Mouse (Mus musculus) embryonic facial prominence, embryonic 15.5 days (tissue): Measurements from ENCODE around the gene Lrmda. TPM values are rescaled to one million over a fixed set of nuclear protein-coding genes. Genes with fewer than 3 reads are reported as not detected.
A peak's percentile ranks its signal among the peaks of the same experiment; 100 is the strongest.

Experiments
- ATAC-seq: fragments of 200-750 bp; cut with Nextera tagmentation; 2 replicates; pipeline ENCODE4 v1.8.0; 2017; ENCODE audit warnings: low read depth, moderate TSS enrichment; ENCODE audit not compliant: insufficient number of reproducible peaks, low FRiP score, low TSS enrichment
- H3K27ac ChIP-seq: fragments of 300-500 bp; sonication (generic); replicated peaks from 2 replicates; pipeline ENCODE4 v1.5.1; 2015; ENCODE audit warnings: mild to moderate bottlenecking, inconsistent platforms
- H3K27me3 ChIP-seq: fragments of 300-500 bp; sonication (generic); 2 replicates; pipeline ENCODE4 v1.6.1; 2015; ENCODE audit warnings: inconsistent platforms
- H3K36me3 ChIP-seq: fragments of 300-500 bp; sonication (generic); 2 replicates; pipeline ENCODE4 v1.6.1; 2015; ENCODE audit warnings: mild to moderate bottlenecking, inconsistent platforms
- H3K4me1 ChIP-seq: fragments of 300-500 bp; sonication (generic); 2 replicates; pipeline ENCODE4 v1.6.1; 2015; ENCODE audit warnings: inconsistent platforms
- H3K4me2 ChIP-seq: fragments of 300-500 bp; sonication (generic); replicated peaks from 2 replicates; pipeline ENCODE4 v1.6.1; 2015; ENCODE audit warnings: mild to moderate bottlenecking, inconsistent platforms
- H3K4me3 ChIP-seq: fragments of 300-500 bp; sonication (generic); replicated peaks from 2 replicates; pipeline ENCODE4 v1.5.1; 2015; ENCODE audit warnings: mild to moderate bottlenecking, inconsistent platforms
- H3K9ac ChIP-seq: fragments of 300-500 bp; sonication (generic); 2 replicates; pipeline ENCODE4 v1.6.1; 2015; ENCODE audit warnings: inconsistent platforms
- H3K9me3 ChIP-seq: fragments of 300-500 bp; sonication (generic); replicated peaks from 2 replicates; pipeline ENCODE4 v1.6.1; 2016; ENCODE audit warnings: inconsistent platforms
- WGBS: fragments of 180-500 bp; shearing (Covaris S2); methylation state at CpG from one replicate; pipeline ENCODE4 v1.1.7; 2015; 5-methylcytosine and 5-hydroxymethylcytosine counted together
- polyA plus RNA-seq: library from polyadenylated mRNA; unstranded; fragments of >200 nt; fragmentation: Nextera tagmentation; extraction: Ambion mirVana; gene quantifications from 2 replicates; pipeline ENCODE4 v1.2.1, GENCODE M21; 2015

The Lrmda gene
- polyA plus RNA-seq, 1 experiment from 2014 or later, result 0.64 TPM

DNA sequence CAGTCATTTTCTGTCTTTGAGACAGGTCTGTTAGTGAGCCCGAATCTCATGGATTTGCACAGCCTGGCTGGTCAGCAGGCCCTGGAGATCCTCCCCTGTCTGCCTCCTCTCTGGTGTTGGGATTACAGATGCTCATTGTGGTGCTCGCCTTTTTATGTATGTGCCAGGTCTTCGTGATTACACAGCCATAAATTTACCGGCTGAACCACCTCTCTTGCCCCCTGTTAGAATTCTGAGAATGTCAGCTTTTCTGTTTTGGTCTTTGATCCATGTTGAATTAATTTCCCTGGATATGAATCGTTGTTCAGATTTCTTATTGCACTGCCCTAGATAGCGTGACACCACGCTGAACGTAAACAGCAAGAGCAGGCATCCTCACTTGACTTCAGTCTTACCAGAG lies 325.7 kb downstream of the Lrmda start:
- Histone ChIP-seq H3K4me1 (no peaks in the 10 kb centered on the region), H3K27me3 (no peaks in the 10 kb centered on the region), H3K27ac (no peak overlapping the region), H3K36me3 (no peaks in the 10 kb centered on the region), H3K9me3 (no peaks in the 10 kb centered on the region), H3K4me2 (no peak overlapping the region), H3K4me3 (no peak overlapping the region), H3K9ac (no peak overlapping the region)
- 60% methylated on average over 8 of the region's 8 CpGs for WGBS
- ATAC-seq, result no peak

DNA sequence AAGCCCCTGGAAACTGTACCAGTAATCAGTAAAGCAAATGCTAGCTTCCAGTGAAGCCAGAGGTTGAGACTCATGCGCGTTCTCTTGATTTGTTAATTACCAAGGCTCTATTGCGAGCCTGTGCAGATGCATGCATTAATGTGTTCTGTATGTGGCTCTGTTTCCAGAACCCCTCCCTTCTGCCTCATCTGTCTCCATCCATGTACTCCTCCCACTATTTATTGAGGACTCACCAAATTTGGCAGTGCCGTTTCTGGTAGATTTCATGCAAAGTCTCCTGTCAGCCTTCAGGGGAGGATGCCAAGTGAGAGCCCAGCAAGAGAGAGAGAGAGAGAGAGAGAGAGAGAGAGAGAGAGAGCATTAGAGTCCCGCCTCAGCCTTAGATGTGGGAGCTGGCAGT lies 334.1 kb downstream of the Lrmda start:
- Histone ChIP-seq H3K4me1 (peaks cover 16% of the 10 kb centered on the region; the same call in 1 of the 2 replicates), H3K27me3 (no peaks in the 10 kb centered on the region), H3K9me3 (no peaks in the 10 kb centered on the region), H3K36me3 (no peaks in the 10 kb centered on the region), H3K9ac (no peak overlapping the region), H3K27ac (no peak overlapping the region), H3K4me3 (no peak overlapping the region), H3K4me2 (no peak overlapping the region)
- 48% methylated on average over 5 of the region's 5 CpGs for WGBS
- no peak for ATAC-seq

GRCm38 (mm10) chr14:22354769-22355574 lies 335.5 kb downstream of the Lrmda start:
- Histone ChIP-seq H3K9me3 (no peaks in the 10 kb centered on the region), H3K27me3 (no peaks in the 10 kb centered on the region), H3K4me1 (peaks cover 16% of the 10 kb centered on the region; the same call in 1 of the 2 replicates), H3K4me3 (no peak overlapping the region), H3K9ac (no peak overlapping the region), H3K36me3 (no peaks in the 10 kb centered on the region), H3K27ac (no peak overlapping the region), H3K4me2 (no peak overlapping the region)
- 69% methylated on average over 15 of the region's 15 CpGs for WGBS
- no peak for ATAC-seq

GRCm38 (mm10) chr14:22357991-22358503 lies 338.5 kb downstream of the Lrmda start:
- no peak overlapping the region for H3K27ac ChIP-seq
- no peak overlapping the region for H3K4me2 ChIP-seq
- ATAC-seq, result no peak
- H3K9ac ChIP-seq, result no peak overlapping the region
- no peaks in the 10 kb centered on the region for H3K27me3 ChIP-seq
- H3K9me3 ChIP-seq, result no peaks in the 10 kb centered on the region
- no peak overlapping the region for H3K4me3 ChIP-seq
- WGBS, result 41% methylated on average over 9 of the region's 9 CpGs
- H3K36me3 ChIP-seq, result no peaks in the 10 kb centered on the region
- peaks cover 16% of the 10 kb centered on the region; the same call in 1 of the 2 replicates for H3K4me1 ChIP-seq

GRCm38 (mm10) chr14:22364010-22364748 lies 344.7 kb downstream of the Lrmda start:
- Histone ChIP-seq H3K4me3 (no peak overlapping the region), H3K27me3 (no peaks in the 10 kb centered on the region), H3K4me2 (no peak overlapping the region; the same call in 1 of the 2 replicates), H3K36me3 (no peaks in the 10 kb centered on the region), H3K9me3 (no peaks in the 10 kb centered on the region), H3K9ac (no peak overlapping the region), H3K27ac (peak overlapping the region; percentile 76; the same call in 1 of the 2 replicates), H3K4me1 (peaks cover 9% of the 10 kb centered on the region; the same call in 1 of the 2 replicates)
- peak; percentile 75 for ATAC-seq
- WGBS, result 36% methylated on average over 6 of the region's 6 CpGs

- H3K9me3 ChIP-seq, result no peaks in the 10 kb centered on the region
- H3K4me2 ChIP-seq, result no peak overlapping the region; the same call in 1 of the 2 replicates
- H3K4me1 ChIP-seq, result peaks cover 9% of the 10 kb centered on the region; the same call in 1 of the 2 replicates
- H3K27me3 ChIP-seq, result no peaks in the 10 kb centered on the region
- H3K27ac ChIP-seq, result peak overlapping the region; percentile 76
- ATAC-seq, result no peak
- no peak overlapping the region for H3K4me3 ChIP-seq
- no peaks in the 10 kb centered on the region for H3K36me3 ChIP-seq
- H3K9ac ChIP-seq, result no peak overlapping the region
- 44% methylated on average over 6 of the region's 6 CpGs for WGBS
Observed at GRCm38 (mm10) chr14:22364771-22365355, 345.4 kb downstream of the Lrmda start.

GRCm38 (mm10) chr14:22367615-22368014 lies 348.1 kb downstream of the Lrmda start:
- no peak overlapping the region for H3K9ac ChIP-seq
- 65% methylated on average over 4 of the region's 4 CpGs for WGBS
- no peaks in the 10 kb centered on the region for H3K9me3 ChIP-seq
- no peak overlapping the region for H3K4me3 ChIP-seq
- ATAC-seq, result no peak
- H3K36me3 ChIP-seq, result no peaks in the 10 kb centered on the region
- 0 out of 2 replicates have a peak overlapping the region, but pooled peaks have one; percentile 18 for H3K27ac ChIP-seq
- H3K4me2 ChIP-seq, result no peak overlapping the region
- H3K4me1 ChIP-seq, result peaks cover 13% of the 10 kb centered on the region
- H3K27me3 ChIP-seq, result no peaks in the 10 kb centered on the region

DNA sequence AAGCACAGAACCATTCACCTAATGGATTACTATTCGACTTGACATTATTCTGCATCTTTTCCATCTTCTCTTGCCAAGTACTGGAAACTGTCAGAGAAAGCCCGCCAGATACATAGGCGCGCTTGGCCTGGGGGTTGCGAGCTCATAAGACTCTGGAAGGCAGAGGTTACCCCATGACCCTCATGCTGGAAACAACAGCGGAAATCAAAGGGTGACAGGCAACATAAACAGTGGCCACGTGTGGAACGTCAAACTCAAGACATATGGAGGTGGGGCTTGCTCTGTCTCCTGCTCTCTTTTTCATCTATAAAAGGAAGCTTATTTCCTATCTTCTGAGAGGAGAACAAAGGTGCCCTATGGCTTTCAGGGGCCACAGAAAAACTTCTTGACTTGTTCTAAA lies 351.6 kb downstream of the Lrmda start:
- no peak for ATAC-seq
- peaks cover 11% of the 10 kb centered on the region; the same call in 1 of the 2 replicates for H3K4me1 ChIP-seq

DNA sequence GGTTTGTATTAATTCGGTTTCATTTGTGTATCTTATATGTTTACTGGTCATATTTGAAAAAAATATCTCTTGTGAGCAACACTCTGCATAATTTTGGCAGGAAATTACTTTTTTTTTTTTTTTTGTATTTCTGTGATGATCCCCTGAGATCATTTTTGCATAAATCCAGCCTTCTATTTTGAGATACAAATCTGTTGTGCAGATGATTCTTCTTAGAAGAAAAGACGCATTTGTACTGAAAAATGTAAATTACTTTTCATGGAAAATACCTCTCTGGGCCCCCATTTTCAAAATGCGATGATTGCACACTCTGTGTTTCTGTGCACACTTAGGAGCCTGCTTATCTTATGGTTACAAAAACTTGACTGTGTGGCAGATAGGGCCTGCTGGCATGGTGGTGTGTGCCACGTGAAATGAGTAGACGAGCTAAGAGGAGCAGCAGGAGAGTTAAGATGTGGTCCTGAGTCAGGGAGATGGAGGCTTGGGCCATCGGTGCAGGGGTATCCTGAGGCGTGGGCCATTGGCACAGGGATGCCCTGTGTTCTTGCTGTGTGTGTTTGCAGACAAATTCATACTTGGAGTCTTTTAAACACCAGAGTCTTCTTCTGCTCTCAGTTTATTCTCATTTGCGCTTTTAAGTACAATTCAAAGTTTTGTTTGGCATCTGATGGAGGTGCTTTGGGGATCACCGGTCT lies 353.3 kb downstream of the Lrmda start:
- no peak overlapping the region for H3K4me2 ChIP-seq
- WGBS, result 38% methylated on average over 9 of the region's 9 CpGs
- H3K9me3 ChIP-seq, result no peaks in the 10 kb centered on the region
- ATAC-seq, result no peak
- H3K36me3 ChIP-seq, result no peaks in the 10 kb centered on the region
- H3K9ac ChIP-seq, result no peak overlapping the region
- no peak overlapping the region for H3K4me3 ChIP-seq
- peaks cover 11% of the 10 kb centered on the region; the same call in 1 of the 2 replicates for H3K4me1 ChIP-seq
- H3K27me3 ChIP-seq, result no peaks in the 10 kb centered on the region
- H3K27ac ChIP-seq, result peak overlapping the region; percentile 91

More for the DNA sequence above, 351.6 kb downstream of the Lrmda start:
- Histone ChIP-seq H3K27me3 (no peaks in the 10 kb centered on the region), H3K27ac (no peak overlapping the region; the same call in 1 of the 2 replicates), H3K9ac (no peak overlapping the region), H3K36me3 (no peaks in the 10 kb centered on the region), H3K9me3 (no peaks in the 10 kb centered on the region), H3K4me2 (no peak overlapping the region), H3K4me3 (no peak overlapping the region)
- WGBS, result 58% methylated on average over 8 of the region's 8 CpGs

DNA sequence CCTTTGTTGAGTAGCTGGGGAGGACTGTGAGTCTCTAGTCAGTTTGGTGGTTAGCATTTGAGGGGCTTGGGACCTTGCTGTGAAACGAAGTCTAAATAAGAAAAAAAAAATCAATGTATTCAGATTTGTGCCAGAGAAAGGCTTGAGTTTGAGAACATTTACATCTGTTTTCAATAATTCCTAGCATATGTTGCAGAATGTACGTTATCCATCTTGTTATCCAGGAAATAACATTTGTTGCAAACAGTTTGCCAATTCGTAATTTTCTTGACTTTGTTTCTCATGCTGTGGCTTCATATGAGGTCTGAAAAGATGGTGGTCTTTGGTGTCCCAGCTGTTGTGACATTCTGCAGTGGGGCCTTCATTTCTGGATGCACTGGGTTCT lies 353.8 kb downstream of the Lrmda start:
- peak overlapping the region; percentile 91 for H3K27ac ChIP-seq

More for the DNA sequence above, 353.8 kb downstream of the Lrmda start:
- Histone ChIP-seq H3K9ac (no peak overlapping the region), H3K4me1 (peaks cover 11% of the 10 kb centered on the region; the same call in 1 of the 2 replicates), H3K4me3 (no peak overlapping the region), H3K9me3 (no peaks in the 10 kb centered on the region), H3K4me2 (no peak overlapping the region), H3K36me3 (no peaks in the 10 kb centered on the region), H3K27me3 (no peaks in the 10 kb centered on the region)
- WGBS, result 33% methylated on average over 3 of the region's 3 CpGs
- ATAC-seq, result peak; percentile 47
